Mouse (Mus musculus): Measurements from ENCODE around the gene 1700069L16Rik. TPM values are rescaled to one million over a fixed set of nuclear protein-coding genes. Genes with fewer than 3 reads are reported as not detected.

The 1700069L16Rik gene
- polyA plus RNA-seq, 1 experiment from 2014 or later: not detected

DNA sequence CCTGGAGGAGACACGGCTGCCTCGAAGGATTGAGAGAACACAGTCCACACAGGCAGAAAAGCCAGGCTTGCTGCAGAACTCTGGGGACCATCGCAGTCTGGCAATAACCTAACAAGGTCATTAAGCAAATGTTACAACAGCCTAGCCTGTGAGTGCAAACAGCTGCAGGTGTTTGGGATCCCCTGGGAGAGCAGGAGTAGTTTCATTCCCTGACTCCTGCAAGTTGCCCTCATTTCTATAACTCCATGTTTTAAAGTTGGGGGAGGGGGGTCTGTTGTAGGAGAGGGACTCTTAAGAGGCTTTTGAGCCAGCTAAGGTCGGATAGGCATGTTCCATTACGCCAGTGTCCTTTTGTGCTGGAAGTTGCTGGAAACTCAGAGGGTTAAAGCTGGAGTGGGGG lies 30.2 kb downstream of the 1700069L16Rik start:
- Histone ChIP-seq H3K4me1 (peaks cover 11% of the 10 kb centered on the region), H3K27ac (replicated peaks) (no peak overlapping the region), H3K4me3 (no peak overlapping the region), H3K36me3 (no peaks in the 10 kb centered on the region), H3K9me3 (replicated peaks) (peaks cover 5% of the 10 kb centered on the region; the same call in 1 of the 2 replicates), H3K27me3 (ENCODE audit: low read depth, poor library complexity, severe bottlenecking) (no peaks in the 10 kb centered on the region)
- no peak for DNase-seq (ENCODE audit: low spot score)
- WGBS: 74% methylated on average over 5 of the region's 5 CpGs

- H3K36me3 ChIP-seq: no peaks in the 10 kb centered on the region
- H3K9me3 ChIP-seq (replicated peaks): peaks cover 5% of the 10 kb centered on the region; the same call in 1 of the 2 replicates
- DNase-seq (ENCODE audit: low spot score): no peak
- H3K4me1 ChIP-seq: peaks cover 11% of the 10 kb centered on the region
- WGBS: 73% methylated on average over 4 of the region's 4 CpGs
- H3K27ac ChIP-seq (replicated peaks): no peak overlapping the region
- no peak overlapping the region for H3K4me3 ChIP-seq
- H3K27me3 ChIP-seq (ENCODE audit: low read depth, poor library complexity, severe bottlenecking): no peaks in the 10 kb centered on the region
These were observed 30.6 kb downstream of the 1700069L16Rik start for GRCm38 (mm10) chr5:113694000-113694399.

GRCm38 (mm10) chr5:113693196-113693755 lies 31.3 kb downstream of the 1700069L16Rik start:
- Histone ChIP-seq H3K36me3 (no peaks in the 10 kb centered on the region), H3K4me1 (peaks cover 11% of the 10 kb centered on the region), H3K4me3 (no peak overlapping the region), H3K27ac (replicated peaks) (no peak overlapping the region), H3K27me3 (ENCODE audit: low read depth, poor library complexity, severe bottlenecking) (no peaks in the 10 kb centered on the region), H3K9me3 (replicated peaks) (peaks cover 5% of the 10 kb centered on the region; the same call in 1 of the 2 replicates)
- 87% methylated on average over 8 of the region's 8 CpGs for WGBS
- no peak for DNase-seq (ENCODE audit: low spot score)

- Histone ChIP-seq H3K4me3 (no peak overlapping the region), H3K4me1 (peaks cover 11% of the 10 kb centered on the region), H3K36me3 (no peaks in the 10 kb centered on the region), H3K27ac (replicated peaks) (no peak overlapping the region), H3K9me3 (replicated peaks) (peaks cover 5% of the 10 kb centered on the region; the same call in 1 of the 2 replicates), H3K27me3 (ENCODE audit: low read depth, poor library complexity, severe bottlenecking) (no peaks in the 10 kb centered on the region)
- DNase-seq (ENCODE audit: low spot score): no peak
- 90% methylated on average over 2 of the region's 2 CpGs for WGBS
These were observed 33.7 kb downstream of the 1700069L16Rik start for GRCm38 (mm10) chr5:113690866-113691265.

- WGBS: 84% methylated on average over 15 of the region's 15 CpGs
- Histone ChIP-seq H3K27me3 (ENCODE audit: low read depth, poor library complexity, severe bottlenecking) (no peaks in the 10 kb centered on the region), H3K36me3 (no peaks in the 10 kb centered on the region), H3K4me3 (no peak overlapping the region), H3K4me1 (peaks cover 11% of the 10 kb centered on the region), H3K27ac (replicated peaks) (no peak overlapping the region), H3K9me3 (replicated peaks) (peaks cover 5% of the 10 kb centered on the region; the same call in 1 of the 2 replicates)
- no peak for DNase-seq (ENCODE audit: low spot score)
These were observed 34.5 kb downstream of the 1700069L16Rik start for GRCm38 (mm10) chr5:113690069-113690548.

GRCm38 (mm10) chr5:113687514-113687913 lies 37.1 kb downstream of the 1700069L16Rik start:
- no peaks in the 10 kb centered on the region for H3K27me3 ChIP-seq (ENCODE audit: low read depth, poor library complexity, severe bottlenecking)
- H3K4me1 ChIP-seq: no peaks in the 10 kb centered on the region
- no peaks in the 10 kb centered on the region for H3K36me3 ChIP-seq
- H3K27ac ChIP-seq (replicated peaks): no peak overlapping the region
- DNase-seq (ENCODE audit: low spot score): no peak
- no peak overlapping the region for H3K4me3 ChIP-seq
- H3K9me3 ChIP-seq (replicated peaks): no peaks in the 10 kb centered on the region
- WGBS: 86% methylated on average over 5 of the region's 5 CpGs

DNA sequence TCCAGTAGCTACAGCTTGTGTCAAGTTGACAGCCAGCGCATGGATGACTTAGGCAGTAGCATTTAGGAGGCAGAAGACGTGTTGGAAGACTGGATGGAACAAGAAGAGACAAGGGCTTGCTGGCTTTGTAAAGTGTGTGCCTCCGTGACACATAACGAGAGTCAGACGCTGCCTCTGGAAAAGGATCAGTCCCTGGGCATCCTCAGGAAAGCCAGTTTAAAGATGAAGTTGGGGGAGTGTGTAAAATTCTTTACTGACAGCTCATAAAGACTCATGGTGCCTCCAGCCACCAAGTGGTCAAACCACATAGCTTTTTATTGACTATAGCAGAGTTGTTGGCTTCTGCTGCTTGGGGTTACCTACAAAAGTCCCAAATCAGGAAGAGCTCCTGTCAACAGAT lies 39.1 kb downstream of the 1700069L16Rik start:
- DNase-seq (ENCODE audit: low spot score): no peak
- no peaks in the 10 kb centered on the region for H3K36me3 ChIP-seq
- H3K4me1 ChIP-seq: no peaks in the 10 kb centered on the region
- no peaks in the 10 kb centered on the region for H3K9me3 ChIP-seq (replicated peaks)
- no peaks in the 10 kb centered on the region for H3K27me3 ChIP-seq (ENCODE audit: low read depth, poor library complexity, severe bottlenecking)
- no peak overlapping the region for H3K27ac ChIP-seq (replicated peaks)
- H3K4me3 ChIP-seq: no peak overlapping the region
- 81% methylated on average over 5 of the region's 5 CpGs for WGBS

DNA sequence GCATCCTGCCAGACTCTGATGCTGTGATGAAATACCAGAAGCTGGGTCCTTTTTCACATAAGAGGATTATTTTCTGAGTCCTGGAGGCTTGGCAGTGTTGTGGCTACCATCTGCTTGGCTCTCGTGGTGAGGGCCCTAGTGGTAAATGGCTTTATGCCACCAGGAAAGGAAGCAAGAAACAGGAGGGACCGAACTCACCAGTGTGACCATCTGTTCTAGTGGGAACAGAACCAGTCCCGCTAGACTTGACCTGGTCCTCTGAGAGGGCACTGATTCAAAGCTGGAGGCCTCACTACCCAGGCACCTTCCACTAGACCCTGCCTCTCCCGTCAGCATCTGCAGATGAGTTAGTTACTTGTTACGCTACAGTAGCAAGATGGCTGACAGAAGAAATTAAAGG lies 41.3 kb downstream of the 1700069L16Rik start:
- WGBS: 90% methylated on average over 5 of the region's 5 CpGs

DNA sequence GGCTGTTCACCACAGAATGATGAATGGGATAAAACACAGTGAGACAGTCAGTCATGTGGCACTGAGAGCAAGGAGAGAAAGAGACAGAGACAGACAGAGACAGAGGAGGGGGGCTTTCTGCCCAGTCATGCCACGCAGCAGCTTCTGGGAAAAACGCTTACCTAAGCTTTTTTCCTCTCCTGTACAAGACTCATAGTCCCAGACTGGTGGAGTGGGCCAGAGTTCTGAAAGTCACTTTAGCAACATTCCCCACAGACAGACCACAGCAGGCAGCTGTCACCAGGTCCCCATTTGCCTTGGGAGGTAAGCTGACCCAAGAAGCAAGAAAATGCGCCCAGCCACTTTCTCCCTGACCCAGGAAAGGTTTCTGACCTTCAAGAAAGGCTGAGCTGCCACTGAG lies 42.1 kb downstream of the 1700069L16Rik start:
- H3K4me1 ChIP-seq: no peaks in the 10 kb centered on the region
- H3K4me3 ChIP-seq: no peak overlapping the region
- H3K9me3 ChIP-seq (replicated peaks): no peaks in the 10 kb centered on the region
- WGBS: 85% methylated on average over 3 of the region's 3 CpGs
- no peak for DNase-seq (ENCODE audit: low spot score)
- no peaks in the 10 kb centered on the region for H3K27me3 ChIP-seq (ENCODE audit: low read depth, poor library complexity, severe bottlenecking)
- H3K27ac ChIP-seq (replicated peaks): no peak overlapping the region
- no peaks in the 10 kb centered on the region for H3K36me3 ChIP-seq

More for the DNA sequence above, 41.3 kb downstream of the 1700069L16Rik start:
- H3K4me3 ChIP-seq: no peak overlapping the region
- no peaks in the 10 kb centered on the region for H3K4me1 ChIP-seq
- no peaks in the 10 kb centered on the region for H3K27me3 ChIP-seq (ENCODE audit: low read depth, poor library complexity, severe bottlenecking)
- no peak overlapping the region for H3K27ac ChIP-seq (replicated peaks)
- no peaks in the 10 kb centered on the region for H3K36me3 ChIP-seq
- no peak for DNase-seq (ENCODE audit: low spot score)
- H3K9me3 ChIP-seq (replicated peaks): no peaks in the 10 kb centered on the region

- Histone ChIP-seq H3K4me3 (no peak overlapping the region), H3K27ac (replicated peaks) (no peak overlapping the region), H3K4me1 (no peaks in the 10 kb centered on the region), H3K36me3 (no peaks in the 10 kb centered on the region), H3K9me3 (replicated peaks) (no peaks in the 10 kb centered on the region), H3K27me3 (ENCODE audit: low read depth, poor library complexity, severe bottlenecking) (no peaks in the 10 kb centered on the region)
- 90% methylated on average over 14 of the region's 14 CpGs for WGBS
- no peak for DNase-seq (ENCODE audit: low spot score)
These were observed 43.4 kb downstream of the 1700069L16Rik start for GRCm38 (mm10) chr5:113681219-113681618.

DNA sequence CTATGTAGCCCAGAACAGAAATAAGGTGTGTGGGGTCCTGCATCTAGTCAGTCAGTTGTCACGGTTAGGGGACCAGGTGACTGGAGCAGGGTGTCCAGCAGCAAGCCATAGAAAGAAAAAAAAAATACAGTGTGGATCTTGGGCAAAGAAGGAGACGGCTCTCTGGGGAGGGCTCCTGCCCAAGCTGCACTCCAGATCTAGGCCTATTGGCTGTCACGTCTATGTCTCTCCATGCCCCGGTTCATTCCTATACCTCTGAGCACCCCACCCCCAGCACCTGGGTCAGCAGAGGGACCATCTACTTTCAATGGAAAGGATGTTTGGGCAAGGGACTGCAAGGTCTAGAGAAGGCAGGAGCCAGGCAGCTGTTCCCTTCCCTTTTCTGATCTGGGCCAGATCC lies 45.1 kb downstream of the 1700069L16Rik start:
- no peaks in the 10 kb centered on the region for H3K9me3 ChIP-seq (replicated peaks)
- no peak for DNase-seq (ENCODE audit: low spot score)
- H3K4me1 ChIP-seq: no peaks in the 10 kb centered on the region
- 92% methylated on average over 4 of the region's 4 CpGs for WGBS
- H3K27me3 ChIP-seq (ENCODE audit: low read depth, poor library complexity, severe bottlenecking): no peaks in the 10 kb centered on the region
- H3K27ac ChIP-seq (replicated peaks): no peak overlapping the region
- H3K4me3 ChIP-seq: no peak overlapping the region
- H3K36me3 ChIP-seq: no peaks in the 10 kb centered on the region

- WGBS: 87% methylated on average over 10 of the region's 10 CpGs
- H3K9me3 ChIP-seq (replicated peaks): no peaks in the 10 kb centered on the region
These were observed 45.7 kb downstream of the 1700069L16Rik start for GRCm38 (mm10) chr5:113678743-113679452.

DNA sequence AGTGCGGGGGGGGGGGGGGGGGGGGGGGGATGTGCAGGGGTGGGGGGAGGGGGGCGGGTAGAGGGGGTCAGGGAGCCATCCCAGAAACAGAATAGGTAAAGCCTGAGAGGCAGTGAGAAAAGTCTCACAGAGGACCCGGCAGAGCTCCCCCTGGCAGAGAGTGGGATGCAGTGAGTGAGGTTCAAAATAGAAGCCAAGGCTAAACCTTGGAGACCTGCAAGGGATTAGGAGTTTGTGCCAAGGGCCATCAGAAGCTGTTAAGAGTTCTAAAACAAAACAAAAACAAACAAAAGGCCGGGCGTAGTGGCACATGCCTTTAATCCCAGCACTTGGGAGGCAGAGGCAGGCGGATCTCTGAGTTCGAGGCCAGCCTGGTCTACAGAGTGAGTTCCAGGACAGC lies 47.0 kb downstream of the 1700069L16Rik start:
- DNase-seq (ENCODE audit: low spot score): no peak
- H3K4me3 ChIP-seq: no peak overlapping the region
- no peaks in the 10 kb centered on the region for H3K27me3 ChIP-seq (ENCODE audit: low read depth, poor library complexity, severe bottlenecking)
- 92% methylated on average over 5 of the region's 7 CpGs for WGBS
- H3K9me3 ChIP-seq (replicated peaks): no peaks in the 10 kb centered on the region
- H3K27ac ChIP-seq (replicated peaks): no peak overlapping the region
- no peaks in the 10 kb centered on the region for H3K4me1 ChIP-seq
- no peaks in the 10 kb centered on the region for H3K36me3 ChIP-seq

More at GRCm38 (mm10) chr5:113678743-113679452, 45.7 kb downstream of the 1700069L16Rik start:
- Histone ChIP-seq H3K27ac (replicated peaks) (no peak overlapping the region), H3K27me3 (ENCODE audit: low read depth, poor library complexity, severe bottlenecking) (no peaks in the 10 kb centered on the region), H3K4me1 (no peaks in the 10 kb centered on the region), H3K4me3 (no peak overlapping the region), H3K36me3 (no peaks in the 10 kb centered on the region)
- no peak for DNase-seq (ENCODE audit: low spot score)
